Mouse (Mus musculus) bone marrow macrophage, adult 2 months (primary cell): ENCODE data around the gene Pip4p1.

Source experiments
- CTCF ChIP-seq: IDR thresholded peaks from 2 replicates; pipeline ENCODE4 v1.5.1; 2012; ENCODE audit warnings: low read depth, mild to moderate bottlenecking, low read length, moderate library complexity
- POLR2A ChIP-seq: IDR thresholded peaks from 2 replicates; pipeline ENCODE4 v1.6.1; 2012; ENCODE audit warnings: mild to moderate bottlenecking, low read depth, low read length, borderline replicate concordance

- no peak for TF ChIP-seq POLR2A
- TF ChIP-seq CTCF = no peak
These were observed 39.0 kb downstream of the Pip4p1 start for GRCm38 (mm10) chr14:50891621-50892020.
